Mouse (Mus musculus) spleen, embryonic (tissue): ENCODE measurements at regions not wholly inside any gene's neighbourhood (a gene's known extent, or its start where the extent isn't known, plus 50 kb on each side); places are given as distances from the start of the nearest gene placed in this dataset.

Source experiments
- CTCF ChIA-PET: fragments of 350-600 bp; sonication (Branson Sonifier 250); formaldehyde crosslinking; loops from one replicate; lab custom pipeline; 2022; lab: Charles Lee

DNA sequence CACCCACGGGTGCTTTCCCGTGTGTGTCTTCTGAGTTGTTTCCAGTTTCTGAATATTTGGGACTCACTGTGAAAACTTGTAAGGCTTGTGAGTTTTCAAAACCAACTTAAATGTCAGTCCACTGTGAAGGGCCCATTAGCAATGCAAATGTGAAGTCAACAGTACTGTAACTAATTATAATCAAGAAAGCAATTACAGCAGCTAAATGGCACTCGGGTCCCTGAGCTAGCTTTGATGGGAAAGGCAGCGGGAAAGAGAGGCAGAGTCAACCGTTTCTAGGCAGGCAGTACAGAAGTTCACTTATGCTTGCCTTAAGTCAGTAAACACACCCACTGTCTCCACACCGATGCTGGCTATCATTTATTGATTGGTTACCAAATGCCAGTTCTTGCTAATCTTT lies 221.9 kb downstream of the Klf5 start:
- CTCF ChIA-PET, result no interaction called here

DNA sequence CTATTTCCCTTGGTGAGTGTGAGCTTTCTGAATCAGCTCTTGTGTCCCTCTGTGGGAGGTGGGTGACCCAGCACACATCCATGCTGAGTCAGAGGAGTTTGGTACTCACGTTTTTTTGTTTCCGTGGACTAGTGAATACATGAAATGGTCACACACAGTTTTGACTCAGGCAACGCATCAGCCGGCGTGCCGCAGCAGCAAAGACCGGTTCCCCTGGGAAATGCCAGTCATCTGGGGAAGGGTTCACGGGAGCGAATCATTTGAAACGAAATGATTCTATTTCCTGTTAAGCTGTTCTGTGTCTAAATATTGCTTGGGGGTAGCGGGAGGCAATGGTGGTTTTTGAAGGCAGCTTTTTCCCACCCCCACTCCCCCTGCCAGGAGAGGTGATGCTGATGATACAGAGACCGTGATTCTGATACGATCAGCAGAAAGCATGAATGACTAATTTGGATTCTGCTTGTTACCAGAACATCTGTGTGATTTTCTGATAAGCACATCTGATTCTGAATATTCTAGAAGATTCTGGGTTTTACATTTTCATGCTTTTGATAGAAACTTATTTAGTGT lies 223.5 kb downstream of the Klf5 start:
- CTCF ChIA-PET, result no interaction called here

DNA sequence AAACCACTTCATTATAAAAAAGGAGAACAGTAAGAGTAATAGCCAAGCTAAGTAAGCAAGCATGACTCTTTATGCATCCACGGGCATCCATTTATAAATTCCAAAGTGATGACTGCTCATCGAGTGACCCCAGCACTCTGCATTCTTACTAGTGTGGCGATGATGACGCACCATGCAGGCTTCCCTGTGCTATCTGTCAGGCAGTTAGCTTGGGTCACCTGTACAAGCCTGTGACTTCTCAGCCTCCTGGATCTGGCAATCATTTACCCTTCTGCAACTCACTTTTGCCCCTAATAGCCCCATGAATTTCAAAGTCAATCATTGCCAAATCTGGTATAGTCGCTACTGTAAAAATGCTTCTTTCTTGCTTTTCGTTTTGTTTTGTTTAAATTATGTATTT lies 237.3 kb downstream of the Klf5 start:
- CTCF ChIA-PET, result no interaction called here

DNA sequence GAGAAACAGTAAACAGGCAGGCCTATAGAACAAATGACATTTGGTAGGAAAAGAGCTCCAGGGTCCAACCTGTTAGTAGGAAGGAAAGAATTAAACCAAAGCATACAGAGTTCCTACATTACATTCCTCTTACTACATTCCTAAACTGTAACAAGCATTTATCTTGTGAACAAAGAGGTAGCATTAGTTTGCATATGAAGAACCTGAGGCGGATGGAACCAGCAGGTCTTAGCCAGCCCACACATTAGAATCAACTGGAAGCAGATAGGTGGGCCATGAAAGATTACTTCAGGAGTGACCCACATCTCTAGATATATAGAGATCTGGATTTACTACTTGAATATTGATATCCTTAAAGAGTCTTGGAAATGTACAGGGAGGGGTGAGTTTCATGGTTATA lies 238.8 kb downstream of the Klf5 start:
- CTCF ChIA-PET, result no interaction called here

DNA sequence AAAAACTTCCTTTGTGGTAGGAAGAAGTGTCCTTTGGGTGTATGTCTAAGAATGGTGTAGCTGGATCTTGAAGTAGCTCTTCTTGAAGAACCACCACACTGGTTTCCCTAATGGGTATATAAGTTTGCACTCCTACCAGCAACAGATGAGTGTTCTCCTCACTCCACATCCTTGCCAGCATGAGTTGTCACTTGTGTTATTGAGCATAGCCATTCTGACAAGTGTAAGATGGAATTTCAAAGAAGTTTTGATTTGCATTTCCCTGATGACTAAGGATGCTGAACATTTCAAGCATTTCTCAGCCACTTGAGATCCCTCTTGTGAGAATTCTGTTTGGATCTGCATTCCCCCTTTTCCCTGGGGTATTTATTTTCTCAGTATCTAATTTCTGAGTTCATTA lies 243.2 kb downstream of the Klf5 start:
- CTCF ChIA-PET, result no interaction called here

DNA sequence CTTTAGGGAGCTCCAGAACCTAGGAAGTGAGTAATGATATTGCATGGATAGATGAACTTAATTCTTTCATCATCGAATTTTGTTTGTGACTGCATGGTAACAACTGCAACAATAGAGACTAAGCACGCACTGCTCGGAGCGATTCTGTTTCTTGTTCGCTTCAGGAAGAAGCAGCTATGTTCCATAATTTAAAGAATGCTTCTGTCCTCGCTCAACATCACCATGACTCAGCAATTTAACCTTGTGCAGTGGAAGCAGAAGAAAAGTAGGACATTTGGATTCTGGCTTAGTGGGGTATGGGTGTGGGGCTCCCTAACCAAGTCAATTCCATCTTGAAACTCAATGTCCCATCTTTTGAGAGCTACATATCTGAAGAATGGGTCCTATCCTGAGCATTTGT lies 249.4 kb downstream of the Klf5 start:
- CTCF ChIA-PET, result no interaction called here

DNA sequence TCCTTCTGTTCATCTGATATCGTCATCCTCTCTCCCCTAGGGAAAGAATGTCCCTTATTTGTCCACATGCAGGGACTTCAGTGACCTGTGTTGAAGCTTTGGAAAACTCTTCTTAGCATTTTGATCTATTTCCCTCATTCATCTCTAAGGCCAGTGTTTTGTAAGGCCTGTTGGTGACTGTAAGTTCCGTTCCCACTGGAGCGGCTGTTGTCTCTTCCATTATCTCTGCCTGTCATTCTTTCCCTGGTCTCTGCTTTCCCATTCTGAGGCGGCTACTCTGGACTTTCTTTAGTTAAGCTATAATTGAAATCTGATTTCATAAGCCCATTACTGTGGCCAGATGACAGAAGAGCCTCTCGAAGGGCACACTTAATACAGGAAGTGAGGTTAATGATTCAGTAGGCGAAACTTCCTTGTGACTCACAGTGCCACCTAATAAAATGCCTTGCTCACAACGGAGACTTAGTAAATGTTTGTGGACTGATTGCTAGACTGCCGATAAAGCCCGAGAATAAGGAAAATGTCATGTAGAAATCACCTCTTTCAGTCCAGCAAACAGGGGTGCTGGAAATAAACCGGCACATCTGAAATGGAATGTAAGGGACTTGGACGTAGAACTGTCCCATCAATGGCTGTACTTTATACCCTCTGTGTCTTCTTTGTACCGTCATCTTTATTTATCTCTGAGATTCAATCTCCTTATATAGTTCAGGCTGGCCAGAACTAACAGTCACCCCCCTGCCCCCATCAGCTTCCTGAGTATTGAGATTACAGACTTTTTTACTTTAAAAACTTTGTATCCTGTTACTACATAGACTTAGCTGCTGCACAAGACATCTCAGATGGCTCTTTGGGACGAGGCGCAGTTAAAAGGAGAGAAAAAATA lies 250.1 kb downstream of the Klf5 start:
- CTCF ChIA-PET, result no interaction called here

DNA sequence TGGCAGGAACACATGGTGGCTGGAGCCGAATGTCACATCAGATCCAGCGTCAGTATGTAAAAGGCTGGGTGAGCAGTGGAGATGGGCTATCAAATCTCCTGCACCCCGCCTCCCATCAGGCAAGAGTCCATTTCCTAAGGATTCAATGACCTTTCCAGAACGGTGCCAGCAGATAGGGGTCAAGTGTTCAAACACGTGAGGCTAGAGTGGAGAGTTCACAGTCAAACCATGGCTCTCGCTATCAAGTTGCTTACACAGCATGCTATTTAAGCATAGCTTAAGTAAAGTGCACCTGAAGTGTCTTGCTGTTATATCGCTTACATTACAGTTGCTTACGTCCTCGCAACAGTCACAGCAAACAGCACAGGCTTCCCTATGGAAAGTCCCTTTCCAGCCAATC lies 265.5 kb downstream of the Klf5 start:
- CTCF ChIA-PET, result no interaction called here

DNA sequence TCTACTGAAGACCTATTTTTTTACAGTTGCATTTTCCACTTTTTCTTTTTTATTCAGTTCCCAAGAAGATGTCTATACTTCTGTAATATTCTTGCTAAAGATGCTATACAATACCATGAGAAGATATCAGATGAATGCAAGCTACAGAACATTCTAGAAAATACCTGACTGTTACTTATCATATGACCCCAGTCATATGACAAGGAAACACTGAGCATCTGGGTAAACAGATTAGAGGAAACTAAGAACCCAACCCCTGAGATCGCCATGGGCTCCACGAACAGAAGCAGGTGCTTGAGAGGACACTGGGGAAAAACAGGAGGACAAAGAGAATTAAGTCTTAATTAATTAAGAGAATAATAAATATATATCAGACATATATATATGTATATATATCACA lies 275.7 kb downstream of the Klf5 start:
- CTCF ChIA-PET, result no interaction called here

DNA sequence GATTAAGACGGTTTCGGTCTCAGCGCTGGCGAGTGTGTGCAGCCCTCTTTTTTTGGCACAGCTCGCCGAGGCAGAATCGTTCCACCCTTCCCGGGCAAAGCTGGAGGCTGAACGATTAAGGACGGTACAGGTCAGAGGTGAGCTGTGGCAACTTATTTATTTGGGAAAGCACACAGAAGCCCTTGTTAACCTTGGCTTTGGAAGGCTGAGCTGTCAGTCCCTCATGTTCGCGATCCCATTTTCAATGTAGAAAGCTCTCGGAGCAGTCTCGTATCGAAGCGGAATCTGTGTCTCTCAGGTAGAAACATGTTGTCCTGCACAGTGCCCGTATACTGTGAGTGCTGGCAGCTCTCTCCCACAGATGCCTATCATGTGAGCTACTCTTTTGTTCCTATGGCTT lies 280.2 kb downstream of the Klf5 start:
- CTCF ChIA-PET, result interaction anchor here (0.7 kb wide), 2 partner anchors 9 to 1839 kb away, joined by 4 to 9 read pairs; no protein-coding TSS in a partner anchor

DNA sequence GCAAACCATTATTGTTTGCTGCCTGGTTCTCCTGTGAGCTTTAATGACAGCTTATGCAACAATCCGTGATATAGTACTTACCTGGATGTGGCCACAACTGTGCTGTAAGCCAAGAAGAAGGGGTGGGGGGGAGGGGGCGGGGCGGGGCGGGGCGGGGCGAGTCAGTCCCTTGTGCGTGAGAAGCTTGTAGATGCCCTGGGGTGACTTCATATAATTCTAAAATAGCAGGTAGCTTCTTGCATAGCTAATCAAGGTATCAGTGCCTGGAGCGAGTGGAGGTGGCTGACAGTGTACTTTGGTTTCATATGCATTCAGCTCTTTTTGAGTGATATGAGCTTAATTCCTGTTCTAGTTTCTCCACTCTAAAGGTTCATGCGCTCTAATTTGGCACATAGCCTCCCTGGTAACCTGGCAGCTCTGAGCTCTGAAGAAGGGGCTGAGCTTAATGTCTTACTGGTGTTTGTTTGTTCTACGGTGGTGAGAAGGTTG lies 280.8 kb downstream of the Klf5 start:
- CTCF ChIA-PET, result interaction anchor here (0.7 kb wide), 1 partner anchor 8 kb away, joined by 4 read pairs; no protein-coding TSS in a partner anchor

DNA sequence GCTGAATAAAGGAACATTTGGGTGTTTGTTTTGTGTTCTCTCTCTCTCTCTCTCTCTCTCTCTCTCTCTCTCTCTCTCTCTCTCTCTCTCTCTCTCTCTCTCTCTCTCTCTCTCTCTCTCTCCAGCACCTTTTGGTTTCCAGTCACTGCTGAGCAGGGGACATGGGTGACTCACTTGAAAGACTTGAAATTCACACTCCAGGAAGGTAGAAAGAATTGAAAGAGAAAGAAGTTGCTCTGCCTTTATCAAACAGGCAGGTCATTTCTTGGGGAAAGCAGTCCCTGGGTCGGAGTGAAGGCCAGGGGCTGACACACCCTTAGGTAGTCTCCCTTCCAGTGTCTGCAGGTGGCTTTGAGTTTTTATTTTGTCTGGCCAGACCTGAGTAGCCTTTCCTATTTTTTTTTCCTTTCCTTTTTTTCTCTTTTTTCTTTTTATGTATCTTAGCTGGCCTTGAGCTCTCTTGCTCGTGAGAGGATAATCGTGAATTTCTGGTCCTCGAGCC lies 281.3 kb downstream of the Klf5 start:
- CTCF ChIA-PET, result no interaction called here

DNA sequence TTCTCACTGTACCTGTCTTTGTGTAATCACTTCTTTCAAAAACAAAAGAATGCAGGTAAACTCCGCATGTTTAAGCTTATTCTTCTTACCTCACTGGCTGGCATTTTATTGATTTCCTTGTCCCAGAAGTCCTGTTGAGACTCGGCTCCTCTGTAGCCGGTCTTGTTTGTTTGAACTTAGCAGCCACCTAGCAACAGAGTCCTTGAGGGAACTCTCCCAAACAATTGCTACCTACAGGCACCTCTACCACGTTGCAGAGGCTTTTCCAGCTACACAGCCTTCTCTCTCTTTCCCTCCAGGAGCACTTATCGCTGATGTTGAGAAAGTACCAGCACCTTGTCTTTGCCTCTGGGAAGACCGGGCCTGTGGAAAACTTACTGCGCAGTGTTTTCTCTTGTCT lies 285.7 kb downstream of the Klf5 start:
- CTCF ChIA-PET, result no interaction called here

DNA sequence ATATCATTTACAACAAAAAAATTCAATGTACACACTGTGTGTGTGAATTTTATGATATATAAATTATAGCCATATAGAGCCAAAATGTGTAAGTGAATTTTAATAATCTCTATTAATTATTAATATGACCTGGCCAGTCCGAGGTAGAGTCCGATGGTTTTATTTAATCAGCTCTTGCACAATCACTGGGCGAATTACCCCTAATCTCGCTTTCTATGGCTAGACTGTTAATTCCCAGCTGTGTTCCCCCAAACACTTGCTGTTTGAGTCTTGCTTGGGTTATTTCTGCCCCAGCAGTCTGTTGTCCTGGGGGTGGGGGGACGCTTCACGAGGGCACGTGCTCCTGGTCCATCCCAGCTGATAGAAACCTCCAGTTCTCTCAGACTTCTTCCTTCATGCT lies 287.5 kb downstream of the Klf5 start:
- CTCF ChIA-PET, result no interaction called here

DNA sequence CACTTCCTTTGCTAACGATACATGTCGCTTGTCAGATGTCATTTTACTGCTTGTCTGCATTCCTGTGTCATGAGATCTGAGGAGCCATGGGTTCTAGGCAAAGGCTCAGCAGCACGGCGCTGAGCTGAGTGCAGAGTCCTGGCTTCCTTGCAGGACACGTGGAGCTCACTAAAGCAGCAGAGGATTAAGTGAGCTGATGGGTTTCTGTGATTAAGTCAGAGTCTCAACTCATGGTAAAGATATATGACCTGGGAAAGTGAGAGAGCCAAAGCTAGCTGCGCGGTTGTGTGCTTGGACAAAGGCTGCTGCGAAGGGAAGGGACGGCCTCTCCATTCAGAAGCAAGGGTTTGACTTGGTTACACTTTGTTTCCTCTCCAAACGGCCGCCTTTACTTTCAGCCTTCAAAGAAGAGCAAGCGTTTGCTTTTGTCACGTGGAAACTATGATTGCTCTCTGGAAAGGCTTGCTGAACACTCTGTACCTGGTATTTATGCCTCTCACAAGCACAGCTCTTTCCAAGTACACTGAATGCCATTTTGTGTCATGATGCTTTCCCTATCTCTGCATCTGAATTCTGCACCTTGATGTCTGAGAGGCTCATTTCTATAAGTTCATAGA lies 292.5 kb downstream of the Klf5 start:
- CTCF ChIA-PET, result no interaction called here

DNA sequence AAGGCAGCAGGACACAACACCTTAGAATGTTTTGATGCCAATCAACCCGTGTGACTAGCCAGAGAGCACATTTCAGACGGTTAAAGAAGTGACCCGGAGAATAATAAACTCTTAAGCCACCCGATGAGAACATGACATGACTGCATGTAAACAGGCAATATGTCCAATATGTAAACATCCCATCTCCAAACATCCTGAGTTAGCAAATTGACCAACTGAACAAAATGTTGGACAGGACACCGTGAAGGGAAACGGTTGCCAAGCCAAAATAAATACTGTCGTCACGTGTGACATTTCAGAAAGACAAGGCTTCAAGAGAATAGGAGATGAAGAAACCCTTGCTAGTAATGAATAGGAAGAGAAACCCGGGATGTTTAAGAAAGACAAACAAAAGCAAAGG lies 294.4 kb downstream of the Klf5 start:
- CTCF ChIA-PET, result no interaction called here

DNA sequence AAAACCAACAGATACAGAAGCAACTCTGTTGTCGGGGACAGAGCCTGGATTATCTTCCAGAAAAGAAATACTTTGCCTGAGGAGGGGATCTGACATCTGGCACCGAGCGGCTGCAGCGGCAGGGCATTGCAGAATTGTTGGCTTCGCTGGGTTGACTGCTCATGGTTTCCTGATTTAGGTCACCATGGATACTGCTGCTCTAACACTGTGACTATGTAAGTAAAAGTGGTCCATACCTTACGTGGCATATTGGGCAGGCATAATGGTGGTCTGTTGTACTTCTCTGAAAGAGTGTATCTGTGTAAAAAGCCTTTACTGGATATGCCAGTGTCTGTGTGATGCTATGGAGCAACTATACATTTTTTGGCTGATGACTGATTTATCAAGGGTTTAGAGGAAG lies 295.4 kb downstream of the Klf5 start:
- CTCF ChIA-PET, result no interaction called here

DNA sequence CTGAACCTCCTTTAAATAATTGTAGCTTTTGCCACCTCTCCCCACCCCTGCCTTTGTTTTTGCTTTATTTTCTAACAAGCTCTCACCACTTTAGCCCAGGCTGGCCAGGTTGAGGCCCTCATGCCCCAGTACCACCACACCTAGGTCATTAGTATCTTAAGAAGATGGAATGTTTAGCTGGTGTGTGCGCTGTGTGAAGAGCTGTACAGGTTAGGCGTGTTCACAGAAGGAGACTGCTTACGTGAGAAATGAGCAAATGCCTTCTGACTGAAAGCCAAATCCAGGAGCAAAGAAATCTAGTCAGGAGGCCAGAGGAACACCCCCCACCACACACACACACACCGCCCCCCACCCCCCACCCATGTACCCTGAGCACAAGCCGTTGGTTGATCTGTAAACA lies 303.4 kb downstream of the Klf5 start:
- CTCF ChIA-PET, result no interaction called here

DNA sequence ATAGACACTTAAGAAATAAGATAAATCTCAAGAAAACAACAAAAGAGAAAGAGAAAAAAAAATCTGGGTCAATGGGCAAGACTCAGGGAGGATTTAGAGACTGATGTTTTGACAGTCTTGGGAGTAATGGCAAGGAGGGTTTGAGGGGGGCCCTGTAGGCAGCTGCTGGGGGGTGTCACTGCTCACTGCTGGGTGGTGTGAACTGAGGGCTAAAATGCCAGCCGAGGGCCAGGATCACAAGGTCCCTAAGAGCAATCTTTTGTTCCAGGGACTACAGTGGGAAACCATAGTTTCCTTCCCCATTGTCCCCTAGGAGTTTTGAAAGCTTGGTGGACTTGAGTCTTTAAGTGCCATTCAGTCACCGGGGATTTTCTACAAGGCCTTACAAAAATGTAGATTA lies 304.8 kb downstream of the Klf5 start:
- CTCF ChIA-PET, result no interaction called here

DNA sequence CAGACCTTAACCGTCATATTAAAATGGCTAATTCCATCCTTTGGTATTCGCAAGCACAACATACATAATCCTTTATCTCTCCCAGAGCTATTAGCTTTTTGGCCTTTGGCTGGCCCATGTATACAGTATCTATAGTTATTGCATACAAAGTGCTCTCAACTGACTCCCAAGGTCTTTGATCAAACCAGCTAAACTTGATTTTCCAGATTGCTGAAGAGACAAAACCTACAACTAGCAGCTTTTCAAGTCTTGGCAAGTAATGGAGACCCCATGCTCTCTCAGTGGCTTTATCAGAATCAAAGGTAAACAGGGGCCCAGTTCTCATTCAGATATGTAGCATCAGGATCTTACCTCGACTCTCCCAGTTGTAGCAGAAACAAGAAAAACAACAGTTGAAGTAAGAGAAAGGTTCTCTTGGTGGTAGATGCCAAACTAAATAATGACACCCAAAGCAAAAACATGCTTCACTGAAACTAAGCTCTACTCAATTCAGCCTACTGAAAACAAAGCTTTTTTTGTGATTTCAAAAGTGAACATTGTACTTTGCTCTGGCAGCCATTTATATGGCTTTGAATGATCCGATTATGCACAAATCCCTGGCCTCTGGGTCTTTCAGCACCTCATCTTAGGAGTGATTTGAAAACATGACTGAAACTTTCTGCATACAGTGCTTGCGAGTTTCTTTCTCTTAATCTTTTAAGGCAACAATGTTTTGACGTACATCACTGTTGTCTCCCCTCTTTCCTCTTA lies 307.0 kb downstream of the Klf5 start:
- CTCF ChIA-PET, result no interaction called here

DNA sequence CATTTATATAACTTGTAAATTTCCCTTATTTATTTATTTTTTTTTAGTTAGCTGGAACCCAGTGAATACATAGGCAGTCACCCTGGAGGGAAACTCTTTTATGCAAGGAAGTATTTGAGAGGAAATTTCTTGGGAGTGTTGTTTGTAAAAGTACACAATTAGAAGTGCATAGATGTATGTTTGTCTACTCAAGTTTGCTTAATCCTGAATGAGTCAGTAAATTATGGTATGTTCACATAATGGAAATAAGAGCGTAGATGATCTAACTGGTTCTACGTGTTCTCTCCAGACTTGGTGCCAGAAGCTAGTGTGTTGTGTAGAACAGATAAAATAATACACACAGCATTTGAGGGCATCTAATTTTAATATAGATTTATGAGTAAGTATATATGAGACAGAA lies 310.5 kb downstream of the Klf5 start:
- CTCF ChIA-PET, result no interaction called here

DNA sequence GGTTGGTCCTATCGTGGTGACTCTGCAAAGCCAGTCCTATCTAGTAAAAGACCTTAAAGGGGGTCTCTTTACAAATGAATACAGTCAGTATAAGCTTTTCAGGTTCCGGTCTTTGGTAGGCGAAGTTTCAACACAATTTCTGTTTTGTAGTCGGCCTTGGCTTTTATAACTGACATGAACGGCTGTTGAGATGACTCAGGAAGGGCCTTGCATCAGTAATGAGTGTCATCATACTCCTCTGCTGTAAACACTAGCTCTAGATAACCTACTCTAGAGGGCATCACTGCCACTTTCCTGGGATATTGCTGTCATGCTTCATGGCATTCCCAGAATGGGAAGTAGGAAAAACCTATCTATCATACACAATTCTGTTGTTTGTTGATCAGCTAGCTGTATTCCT lies 312.9 kb downstream of the Klf5 start:
- CTCF ChIA-PET, result no interaction called here
